Mouse (Mus musculus) myocyte (in vitro differentiated cells): ENCODE data around the gene Eif3i.

Experiments
- E2F4 ChIP-seq: IDR thresholded peaks from one replicate; pipeline ENCODE4 v1.6.1; 2011; ENCODE audit warnings: mild to moderate bottlenecking, control low read depth, moderate library complexity; ENCODE audit not compliant: insufficient read depth
- MAX ChIP-seq: IDR thresholded peaks from one replicate; pipeline ENCODE4 v1.6.1; 2011; ENCODE audit warnings: low read depth, mild to moderate bottlenecking, control low read depth

- TF ChIP-seq E2F4 (no peak), MAX (no peak)
Measured at GRCm38 (mm10) chr4:129610472-129610871, 10.0 kb upstream of the Eif3i start.
